Mouse (Mus musculus): ENCODE data around the gene Ddit4l.

DNA sequence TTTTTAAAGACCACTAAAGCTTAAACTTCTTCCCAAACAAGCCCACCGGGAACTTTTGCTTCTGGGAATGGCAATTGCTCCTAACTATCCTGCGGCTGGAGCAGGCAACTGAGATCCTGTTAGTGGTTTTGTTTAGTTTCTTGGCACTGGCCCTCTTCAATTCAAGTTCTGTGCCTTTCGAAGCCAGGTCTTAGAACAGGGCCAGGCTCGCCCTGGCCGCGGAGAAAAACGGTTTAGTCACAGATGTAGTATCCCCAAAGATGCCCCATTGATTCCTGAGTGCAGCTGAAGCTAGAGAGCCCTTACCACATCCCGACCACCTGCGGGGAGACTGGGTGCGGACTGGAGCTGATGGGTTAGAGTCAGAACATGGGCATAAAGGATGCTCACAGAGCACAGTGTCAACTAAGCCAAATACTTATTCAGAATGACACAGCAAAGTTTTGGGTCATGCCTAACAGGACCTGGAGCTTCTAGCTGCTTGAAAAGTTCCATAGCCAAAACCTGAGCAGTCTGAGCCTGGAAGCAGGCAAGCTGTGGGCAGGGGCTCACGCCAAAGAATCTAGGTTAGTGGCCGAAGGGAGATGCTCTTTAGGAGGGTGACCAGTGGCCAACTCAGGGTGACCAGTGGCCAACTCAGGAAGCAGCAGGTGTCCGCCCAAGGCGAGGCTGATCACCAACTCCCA lies 1.6 kb downstream of the Ddit4l start:
- TF ChIP-seq CTCF (IDR thresholded peaks at IDR 0.05; ENCODE audit: low read depth) = no peak
- no peak for TF ChIP-seq EP300 (IDR thresholded peaks at IDR 0.05; ENCODE audit: low read depth)

All from liver, embryonic 14.5 days (tissue).